Mouse (Mus musculus): ENCODE data around the gene Atcay.

GRCm38 (mm10) chr10:81242021-81242420 lies 11.4 kb upstream of the Atcay start:
- TF ChIP-seq CTCF (IDR thresholded peaks at IDR 0.05; ENCODE audit: extremely low read depth, insufficient read length, insufficient replicate concordance, low read depth, low read length) (no peak), POLR2A (IDR thresholded peaks at IDR 0.05; ENCODE audit: low read depth, low read length) (no peak)

Data from small intestine, adult 2 months (tissue).